Mouse (Mus musculus) liver, embryonic 16.5 days (tissue): ENCODE measurements around the gene Chrna10. TPM values are rescaled to one million over a fixed set of nuclear protein-coding genes. Genes with fewer than 3 reads are reported as not detected.

ENCODE experiments used
- ATAC-seq: fragments of 200-750 bp; cut with Nextera tagmentation; 2 replicates; pipeline ENCODE4 v1.8.0; 2017; ENCODE audit warnings: low read depth, mild to moderate bottlenecking, moderate number of reproducible peaks, moderate library complexity
- H3K27ac ChIP-seq: fragments of 300-500 bp; sonication (generic); 2 replicates; pipeline ENCODE4 v1.5.1; 2014; ENCODE audit warnings: mild to moderate bottlenecking, low read length
- H3K27me3 ChIP-seq: fragments of 300-500 bp; sonication (generic); 2 replicates; pipeline ENCODE4 v1.6.1; 2014; ENCODE audit warnings: low read depth, low read length, mixed read lengths; ENCODE audit not compliant: control insufficient read depth, insufficient read depth
- H3K36me3 ChIP-seq: fragments of 300-500 bp; sonication (generic); 2 replicates; pipeline ENCODE4 v1.6.1; 2014; ENCODE audit warnings: mild to moderate bottlenecking; ENCODE audit not compliant: control insufficient read depth, insufficient read depth
- H3K4me1 ChIP-seq: fragments of 300-500 bp; sonication (generic); 2 replicates; pipeline ENCODE4 v1.6.1; 2014; ENCODE audit warnings: low read depth, low read length, mixed read lengths; ENCODE audit not compliant: control insufficient read depth
- H3K4me2 ChIP-seq: fragments of 300-500 bp; sonication (generic); 2 replicates; pipeline ENCODE4 v1.6.1; 2014; ENCODE audit warnings: low read depth, low read length, mixed read lengths
- H3K4me3 ChIP-seq: fragments of 300-500 bp; sonication (generic); 2 replicates; pipeline ENCODE4 v1.5.1; 2014; ENCODE audit warnings: low read depth, mild to moderate bottlenecking, low read length
- H3K9ac ChIP-seq: fragments of 300-500 bp; sonication (generic); 2 replicates; pipeline ENCODE4 v1.6.1; 2014; ENCODE audit warnings: low read depth, low read length
- H3K9me3 ChIP-seq: fragments of 300-500 bp; sonication (generic); replicated peaks from 2 replicates; pipeline ENCODE4 v1.6.1; 2016; ENCODE audit warnings: low read length; ENCODE audit not compliant: control insufficient read depth
- WGBS: fragments of 180-500 bp; shearing (Covaris S2); extraction: QIAGEN DNeasy Blood & Tissue Kit; methylation state at CpG from one replicate; pipeline ENCODE4 v1.1.7; 2014; ENCODE audit not compliant: insufficient replicate concordance; 5-methylcytosine and 5-hydroxymethylcytosine counted together
- polyA plus RNA-seq: library from polyadenylated mRNA; unstranded; fragments of >200 nt; fragmentation: Nextera tagmentation; extraction: Ambion mirVana; gene quantifications from 2 replicates; pipeline ENCODE4 v1.2.1, GENCODE M21; 2015

Gene Chrna10
- polyA plus RNA-seq = not detected in 2 replicates

- ATAC-seq = no peak
- WGBS = 42% methylated on average over 7 of the region's 7 CpGs
Measured at GRCm38 (mm10) chr7:102116579-102117331, at the start of gene Chrna10. TSS of gene Chrna10 (minus strand) at chr7:102116828.

GRCm38 (mm10) chr7:102153691-102154090, 37.1 kb upstream of the Chrna10 start:
- peaks cover 35% of the 10 kb centered on the region for H3K36me3 ChIP-seq
- no peaks in the 10 kb centered on the region for H3K9me3 ChIP-seq
- H3K9ac ChIP-seq = no peak overlapping the region
- H3K4me3 ChIP-seq = no peak overlapping the region
- no peak for ATAC-seq
- H3K4me2 ChIP-seq = no peak overlapping the region
- 78% methylated on average over 5 of the region's 5 CpGs for whole genome bisulfite sequencing
- H3K27me3 ChIP-seq = no peaks in the 10 kb centered on the region
- no peak overlapping the region for H3K27ac ChIP-seq
- no peaks in the 10 kb centered on the region for H3K4me1 ChIP-seq

More at GRCm38 (mm10) chr7:102116579-102117331, at the start of gene Chrna10:
- H3K36me3 ChIP-seq = peaks cover 23% of the 10 kb centered on the region
- H3K4me2 ChIP-seq = no peak within 1 kb of the TSS
- no peak within 1 kb of the TSS for H3K9ac ChIP-seq
- H3K9me3 ChIP-seq = no peaks in the 10 kb centered on the region
- no peak within 1 kb of the TSS for H3K27ac ChIP-seq
- no peak within 1 kb of the TSS for H3K4me3 ChIP-seq
- H3K27me3 ChIP-seq = no peaks in the 10 kb centered on the region
- no peaks in the 10 kb centered on the region for H3K4me1 ChIP-seq

GRCm38 (mm10) chr7:102137898-102138297, 21.3 kb upstream of the Chrna10 start:
- no peaks in the 10 kb centered on the region for H3K9me3 ChIP-seq
- H3K4me2 ChIP-seq = no peak overlapping the region
- H3K36me3 ChIP-seq = peaks cover 51% of the 10 kb centered on the region
- no peak overlapping the region for H3K9ac ChIP-seq
- no peak for ATAC-seq
- no peak overlapping the region for H3K4me3 ChIP-seq
- H3K4me1 ChIP-seq = no peaks in the 10 kb centered on the region
- 88% methylated on average over 5 of the region's 5 CpGs for WGBS
- H3K27ac ChIP-seq = no peak overlapping the region
- H3K27me3 ChIP-seq = no peaks in the 10 kb centered on the region

GRCm38 (mm10) chr7:102137464-102137863, 20.8 kb upstream of the Chrna10 start:
- Histone ChIP-seq H3K4me3 (no peak overlapping the region), H3K4me2 (no peak overlapping the region), H3K27ac (no peak overlapping the region), H3K27me3 (no peaks in the 10 kb centered on the region), H3K4me1 (no peaks in the 10 kb centered on the region), H3K9ac (no peak overlapping the region), H3K9me3 (no peaks in the 10 kb centered on the region), H3K36me3 (peaks cover 51% of the 10 kb centered on the region)
- 66% methylated on average over 1 of the region's 1 CpGs for WGBS
- no peak for ATAC-seq

GRCm38 (mm10) chr7:102132395-102132794, 15.8 kb upstream of the Chrna10 start:
- H3K4me3 ChIP-seq = no peak overlapping the region
- peaks cover 57% of the 10 kb centered on the region for H3K36me3 ChIP-seq
- H3K9me3 ChIP-seq = no peaks in the 10 kb centered on the region
- no peak overlapping the region for H3K9ac ChIP-seq
- H3K27ac ChIP-seq = no peak overlapping the region
- no peaks in the 10 kb centered on the region for H3K4me1 ChIP-seq
- H3K4me2 ChIP-seq = no peak overlapping the region
- WGBS = 89% methylated on average over 4 of the region's 4 CpGs
- no peaks in the 10 kb centered on the region for H3K27me3 ChIP-seq
- no peak for ATAC-seq

- no peak overlapping the region for H3K9ac ChIP-seq
- WGBS = 87% methylated on average over 10 of the region's 10 CpGs
- no peak for ATAC-seq
- H3K27me3 ChIP-seq = no peaks in the 10 kb centered on the region
- no peaks in the 10 kb centered on the region for H3K4me1 ChIP-seq
- no peak overlapping the region for H3K27ac ChIP-seq
- H3K36me3 ChIP-seq = peaks cover 57% of the 10 kb centered on the region
- H3K4me2 ChIP-seq = no peak overlapping the region
- no peak overlapping the region for H3K4me3 ChIP-seq
- no peaks in the 10 kb centered on the region for H3K9me3 ChIP-seq
Measured at GRCm38 (mm10) chr7:102120326-102120725, 3.7 kb upstream of the Chrna10 start.

GRCm38 (mm10) chr7:102117382-102117781, 754 bp upstream of the Chrna10 start:
- Histone ChIP-seq H3K36me3 (peaks cover 29% of the 10 kb centered on the region), H3K27me3 (no peaks in the 10 kb centered on the region), H3K27ac (no peak overlapping the region), H3K4me2 (no peak overlapping the region), H3K4me1 (no peaks in the 10 kb centered on the region), H3K4me3 (no peak overlapping the region), H3K9me3 (no peaks in the 10 kb centered on the region), H3K9ac (no peak overlapping the region)
- ATAC-seq = no peak
- 71% methylated on average over 6 of the region's 6 CpGs for WGBS

GRCm38 (mm10) chr7:102113151-102113729, 3.4 kb downstream of the Chrna10 start:
- Histone ChIP-seq H3K9me3 (no peaks in the 10 kb centered on the region), H3K4me3 (no peak overlapping the region), H3K4me1 (no peaks in the 10 kb centered on the region), H3K27ac (no peak overlapping the region), H3K36me3 (no peaks in the 10 kb centered on the region), H3K4me2 (no peak overlapping the region), H3K27me3 (no peaks in the 10 kb centered on the region), H3K9ac (no peak overlapping the region)
- WGBS = 71% methylated on average over 45 of the region's 45 CpGs
- peak; percentile 21; the same call in 1 of the 2 replicates for ATAC-seq

- Histone ChIP-seq H3K4me3 (no peak overlapping the region), H3K9me3 (no peaks in the 10 kb centered on the region), H3K4me2 (no peak overlapping the region), H3K4me1 (no peaks in the 10 kb centered on the region; the same call in 1 of the 2 replicates), H3K27ac (no peak overlapping the region), H3K27me3 (no peaks in the 10 kb centered on the region), H3K36me3 (no peaks in the 10 kb centered on the region), H3K9ac (no peak overlapping the region)
- no peak for ATAC-seq
- WGBS = 44% methylated on average over 4 of the region's 4 CpGs
Measured at GRCm38 (mm10) chr7:102109746-102110145, 6.9 kb downstream of the Chrna10 start.
